Mouse (Mus musculus) spleen, postnatal 36 days (tissue): ENCODE data around the gene Pde11a.
"Not testable (repeated sequence)": the region's sequence is repeated elsewhere in the genome, so short reads cannot be mapped to it uniquely, and the experiment has no call there.

Experiments used
- DNase-seq, 2 experiments: peaks; one replicate each; pipeline ENCODE4 v3.0.0; 2022; ENCODE audit warnings: low spot score in 2 of 2, mixed read lengths in 1 of 2

Gene Pde11a

GRCm38 (mm10) chr2:75991581-75992205 is 346.9 kb downstream of the Pde11a start:
- DNase-seq: no peak

GRCm38 (mm10) chr2:75990885-75991539 is 347.6 kb downstream of the Pde11a start:
- DNase-seq: peak; percentile 26 to 37

- DNase-seq: no peak
These were observed 348.9 kb downstream of the Pde11a start for GRCm38 (mm10) chr2:75989694-75990093.

- DNase-seq: no peak
These were observed 349.7 kb downstream of the Pde11a start for GRCm38 (mm10) chr2:75988779-75989363.

GRCm38 (mm10) chr2:75988378-75988777 is 350.2 kb downstream of the Pde11a start:
- DNase-seq: no peak

GRCm38 (mm10) chr2:75987739-75988138 is 350.8 kb downstream of the Pde11a start:
- no peak for DNase-seq

GRCm38 (mm10) chr2:75985124-75985523 is 353.4 kb downstream of the Pde11a start:
- DNase-seq: peak; percentile 21 to 40

GRCm38 (mm10) chr2:75983847-75984246 is 354.7 kb downstream of the Pde11a start:
- DNase-seq: no peak

- DNase-seq: no peak
These were observed 355.5 kb downstream of the Pde11a start for GRCm38 (mm10) chr2:75983091-75983490.

GRCm38 (mm10) chr2:75982626-75983025 is 355.9 kb downstream of the Pde11a start:
- no peak for DNase-seq

GRCm38 (mm10) chr2:75981440-75982081 is 357.0 kb downstream of the Pde11a start, which contains the start of gene Ttc30a1:
TSS of gene Ttc30a1 (minus strand) at chr2:75981967.
- peak; percentile 66 to 75 for DNase-seq

- not testable (repeated sequence) for DNase-seq
These were observed 357.6 kb downstream of the Pde11a start for GRCm38 (mm10) chr2:75980933-75981439.

- peak; percentile 16 to 31 for DNase-seq
These were observed 360.7 kb downstream of the Pde11a start, which contains the start of gene Ttc30a2 for GRCm38 (mm10) chr2:75977752-75978368. TSS of gene Ttc30a2 (minus strand) at chr2:75978170.

- DNase-seq: not testable (repeated sequence)
These were observed 362.5 kb downstream of the Pde11a start for GRCm38 (mm10) chr2:75976070-75976469.

GRCm38 (mm10) chr2:75974131-75974530 is 364.4 kb downstream of the Pde11a start:
- no peak for DNase-seq

- DNase-seq: peak; percentile 46 to 60
These were observed 373.6 kb downstream of the Pde11a start for GRCm38 (mm10) chr2:75964972-75965371.

GRCm38 (mm10) chr2:75964512-75964911 is 374.1 kb downstream of the Pde11a start:
- peak; percentile 13 to 16 for DNase-seq

GRCm38 (mm10) chr2:75964051-75964450 is 374.5 kb downstream of the Pde11a start:
- no peak for DNase-seq

GRCm38 (mm10) chr2:75963211-75963840 is 375.2 kb downstream of the Pde11a start:
- DNase-seq: no peak

- no peak for DNase-seq
These were observed 377.9 kb downstream of the Pde11a start for GRCm38 (mm10) chr2:75960366-75961330.
